ENCODE assay signal across 1 mouse cellular context in genomic region chr12:101958556-101958955, GRCm38 (mm10).
TF ChIP-seq lines count a peak whose summit lies in the region.

No protein-coding gene starts in this region.

TF ChIP-seq in CH12.LX, 34 proteins besides CTCF, POLR2A, EP300 and RAD21:
- TF ChIP-seq MAFK (IDR thresholded peaks at IDR 0.05; ENCODE audit: insufficient replicate concordance, low read length) (no peak), BHLHE40 (IDR thresholded peaks at IDR 0.05; ENCODE audit: low read depth, low read length) (no peak), SIN3A (IDR thresholded peaks at IDR 0.05; ENCODE audit: low read length) (peak; percentile 21; the same call in 1 of the 2 replicates), USF1 (IDR thresholded peaks at IDR 0.05; ENCODE audit: low read depth, low read length) (no peak), CHD1 (IDR thresholded peaks at IDR 0.05; ENCODE audit: low read depth, low read length) (peak; percentile 79; the same call in 1 of the 2 replicates), USF2 (conservative IDR thresholded peaks at IDR 0.05; ENCODE audit: low read depth, low read length) (no peak), IRF4 (IDR thresholded peaks at IDR 0.05; ENCODE audit: low read depth, low read length) (peak; percentile 35; the same call in 1 of the 2 replicates)
TF ChIP-seq in CH12.LX: peak in this region for 3.
